Mouse (Mus musculus): ENCODE results near the gene Adcy5.

DNA sequence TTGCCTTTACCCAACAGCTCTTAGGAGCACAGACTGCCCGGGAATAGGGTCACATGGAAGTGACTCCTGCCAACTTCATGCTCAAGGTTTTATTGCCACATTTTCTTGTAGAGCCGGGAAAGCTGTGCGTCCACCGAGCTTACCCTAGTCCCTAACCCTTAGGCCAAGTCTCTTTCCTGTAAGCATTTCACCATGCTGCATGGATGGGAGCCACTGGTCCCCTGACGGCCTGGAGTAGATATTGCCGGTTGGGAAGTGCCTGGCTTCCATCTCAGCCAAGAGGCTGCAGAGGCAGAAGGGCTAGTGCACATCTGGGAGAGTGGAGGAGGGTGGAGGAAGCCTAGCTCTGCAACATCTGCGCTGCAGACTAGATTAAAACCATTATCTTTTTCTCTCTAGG lies 14.8 kb downstream of the Adcy5 start:
- no peak for TF ChIP-seq TCF12 (IDR thresholded peaks at IDR 0.05; ENCODE audit: insufficient read depth, poor library complexity, severe bottlenecking)
- no peak for TF ChIP-seq POLR2AphosphoS2 (IDR thresholded peaks at IDR 0.05; ENCODE audit: insufficient read length, low read depth)
- TF ChIP-seq E2F4 (IDR thresholded peaks at IDR 0.05; ENCODE audit: insufficient read depth), result no peak
- TF ChIP-seq POLR2A (IDR thresholded peaks at IDR 0.05; ENCODE audit: insufficient read length, low read depth), result no peak
- no peak for TF ChIP-seq CEBPB (IDR thresholded peaks at IDR 0.05; ENCODE audit: insufficient read depth, poor library complexity, severe bottlenecking)
- no peak for TF ChIP-seq TCF3 (IDR thresholded peaks at IDR 0.05; ENCODE audit: insufficient read length, low read depth)
- TF ChIP-seq SRF (IDR thresholded peaks at IDR 0.05; ENCODE audit: control insufficient read depth, insufficient read length, low read depth), result no peak
